Mouse (Mus musculus) left cerebral cortex, postnatal 25 days (tissue): Measurements from ENCODE around the gene Sgk1. TPM values are rescaled to one million over a fixed set of nuclear protein-coding genes. Genes with fewer than 3 reads are reported as not detected.
A peak's percentile ranks its signal among the peaks of the same experiment; 100 is the strongest.

ENCODE experiments used
- DNase-seq, 2 experiments: peaks; one replicate each; pipeline ENCODE4 v3.0.0; 2022; ENCODE audit warnings: low spot score in 2 of 2, mixed read lengths in 1 of 2
- intact Hi-C: fragments of 180-260 bp; cut with DNase I; formaldehyde crosslinking; loops from one replicate; pipeline ENCODE4 v1.15.1; 2025
- total RNA-seq, 2 experiments: library from RNA; stranded (reverse); gene quantifications; 2 replicates each; pipeline ENCODE4 v1.2.3; 2021

Sgk1 gene
- total RNA-seq, 2 experiments from 2014 or later, result 69.3 to 73.0 TPM

DNA sequence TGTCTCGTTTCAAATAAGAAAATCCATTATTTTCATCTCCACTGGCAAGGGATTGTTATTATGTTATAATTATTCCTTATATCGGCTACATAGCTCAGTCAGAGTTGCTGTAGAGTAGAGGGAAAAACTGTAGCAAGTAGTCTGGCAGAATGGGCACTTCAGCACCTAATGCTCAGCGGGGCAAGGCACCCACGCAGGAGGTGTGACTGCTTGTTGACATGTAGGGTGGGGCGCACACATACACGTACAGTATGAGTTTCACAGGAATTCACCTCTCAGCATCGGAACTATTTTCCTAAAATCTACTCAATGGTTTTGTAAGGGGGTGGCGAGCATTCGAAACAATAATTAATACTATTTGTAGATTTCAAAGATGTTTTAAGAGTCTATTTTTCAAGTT lies 28.4 kb downstream of the Sgk1 start:
- intact Hi-C loops, result no loop called here
- DNase-seq, result no peak

- intact Hi-C loops, result no loop called here
These were observed 29.4 kb downstream of the Sgk1 start for GRCm38 (mm10) chr10:21911303-21911947.

DNA sequence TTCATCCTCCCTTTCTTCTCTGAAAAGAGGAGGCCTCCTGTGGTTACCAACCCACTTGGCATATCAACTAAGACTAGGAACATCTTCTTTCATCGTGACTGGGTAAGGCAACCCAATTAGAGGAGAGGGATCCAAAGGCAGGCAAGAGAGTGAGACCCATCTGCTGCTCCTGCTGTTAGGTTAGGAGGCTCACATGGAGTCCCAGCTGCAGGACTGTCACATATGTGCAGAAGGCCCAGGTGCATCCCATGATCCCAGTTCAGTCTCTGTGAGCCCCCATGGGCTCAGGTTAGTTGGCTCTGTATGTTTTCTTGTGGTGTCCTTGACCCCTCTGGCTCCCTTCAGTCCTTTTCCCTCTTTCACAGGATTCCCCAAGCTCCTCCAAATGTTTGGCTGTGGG lies 32.8 kb downstream of the Sgk1 start:
- intact Hi-C loops, result no loop called here
- DNase-seq, result no peak

More at GRCm38 (mm10) chr10:21911303-21911947, 29.4 kb downstream of the Sgk1 start:
- DNase-seq, result no peak

GRCm38 (mm10) chr10:21916301-21917071 lies 34.5 kb downstream of the Sgk1 start:
- intact Hi-C loops, result no loop called here
- DNase-seq, result peak in 1 of 2 experiments; percentile 66

DNA sequence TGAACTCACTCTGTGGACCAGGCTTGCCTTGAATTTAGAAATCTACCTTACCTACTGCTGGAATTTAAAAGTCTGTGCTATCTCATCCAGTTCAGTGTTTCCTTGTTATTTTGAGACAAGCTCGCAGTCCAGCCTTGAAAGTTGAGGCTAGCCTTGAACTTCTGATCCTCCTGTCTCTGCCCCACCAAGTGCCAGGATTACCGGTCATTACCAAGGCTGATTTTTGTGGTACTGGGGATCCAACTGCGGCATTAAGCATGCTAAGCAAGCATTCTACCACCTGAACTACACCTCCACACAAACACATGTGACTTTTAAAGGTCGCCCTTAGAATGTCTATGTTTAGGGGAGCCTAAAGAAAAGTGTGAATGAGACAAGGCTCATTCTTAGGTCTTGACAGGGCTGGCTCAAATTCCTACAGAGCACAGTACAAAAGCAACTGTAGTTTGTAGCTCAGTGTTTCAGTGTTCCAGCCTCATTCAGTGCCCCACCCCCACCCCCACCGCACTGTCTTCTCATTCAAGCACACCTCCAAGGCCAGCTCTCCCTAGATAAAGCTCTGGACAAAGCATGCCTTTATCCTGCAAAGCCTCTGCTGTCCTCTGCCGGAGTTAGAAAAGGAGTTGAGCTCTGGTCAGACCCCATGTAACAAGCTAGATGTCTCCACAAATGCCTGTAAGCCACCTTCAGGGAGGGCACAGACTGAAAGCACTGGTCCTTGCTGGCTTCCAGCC lies 36.2 kb downstream of the Sgk1 start:
- intact Hi-C loops, result no loop called here

DNA sequence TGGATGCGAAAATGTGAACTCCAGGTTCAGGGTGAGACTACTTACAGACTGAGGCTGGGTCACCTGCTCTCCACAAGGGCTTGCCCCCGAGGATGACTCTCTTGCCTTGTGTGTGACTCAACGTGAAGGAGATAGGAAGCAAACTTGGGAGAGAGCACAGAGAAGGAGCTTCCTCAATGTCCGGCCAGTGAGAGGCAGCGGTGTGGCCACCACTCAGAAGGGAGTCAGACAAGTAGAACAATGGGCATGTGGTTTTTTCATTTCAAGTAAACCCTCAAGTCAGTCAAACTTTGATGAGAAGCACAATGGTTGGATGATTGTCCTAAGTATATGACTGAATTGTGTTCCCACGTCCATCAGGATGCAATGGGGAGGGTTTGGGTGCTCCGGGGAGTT lies 36.8 kb downstream of the Sgk1 start:
- intact Hi-C loops, result no loop called here
- no peak for DNase-seq

More for the DNA sequence above, 36.2 kb downstream of the Sgk1 start:
- DNase-seq, result no peak

DNA sequence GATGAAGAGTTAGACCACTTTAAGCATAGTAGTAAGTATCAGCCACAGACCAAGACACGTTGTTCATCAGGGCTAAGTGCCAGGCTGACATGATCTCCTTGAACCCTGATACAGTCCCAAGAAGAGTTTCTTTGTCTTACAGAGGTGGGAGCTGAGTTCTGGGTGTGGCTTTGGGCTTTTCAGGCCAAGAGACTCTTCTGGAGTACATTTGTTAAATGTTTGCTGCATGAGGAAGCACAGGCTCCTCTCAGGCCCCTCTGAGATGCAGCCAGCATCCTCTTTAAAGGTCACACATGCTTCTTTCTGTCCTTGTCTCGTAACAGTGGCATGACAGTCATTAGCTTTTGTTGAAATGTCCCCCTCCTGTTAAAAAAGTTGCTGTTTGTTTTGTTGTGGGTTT lies 38.6 kb downstream of the Sgk1 start:
- intact Hi-C loops, result loop anchor here (5.0 kb wide), 1 partner anchor 38 kb away; the partner anchor contains the start of gene Sgk1
- DNase-seq, result no peak

- no peak for DNase-seq
- intact Hi-C loops, result loop anchor here (5.0 kb wide), 1 partner anchor 41 kb away; the partner anchor contains the start of gene Sgk1
These were observed 40.8 kb downstream of the Sgk1 start for GRCm38 (mm10) chr10:21922716-21923350.

GRCm38 (mm10) chr10:21923495-21923952 lies 41.5 kb downstream of the Sgk1 start:
- intact Hi-C loops, result loop anchor here (5.0 kb wide), 1 partner anchor 41 kb away; the partner anchor contains the start of gene Sgk1
- DNase-seq, result peak; percentile 52 to 62

DNA sequence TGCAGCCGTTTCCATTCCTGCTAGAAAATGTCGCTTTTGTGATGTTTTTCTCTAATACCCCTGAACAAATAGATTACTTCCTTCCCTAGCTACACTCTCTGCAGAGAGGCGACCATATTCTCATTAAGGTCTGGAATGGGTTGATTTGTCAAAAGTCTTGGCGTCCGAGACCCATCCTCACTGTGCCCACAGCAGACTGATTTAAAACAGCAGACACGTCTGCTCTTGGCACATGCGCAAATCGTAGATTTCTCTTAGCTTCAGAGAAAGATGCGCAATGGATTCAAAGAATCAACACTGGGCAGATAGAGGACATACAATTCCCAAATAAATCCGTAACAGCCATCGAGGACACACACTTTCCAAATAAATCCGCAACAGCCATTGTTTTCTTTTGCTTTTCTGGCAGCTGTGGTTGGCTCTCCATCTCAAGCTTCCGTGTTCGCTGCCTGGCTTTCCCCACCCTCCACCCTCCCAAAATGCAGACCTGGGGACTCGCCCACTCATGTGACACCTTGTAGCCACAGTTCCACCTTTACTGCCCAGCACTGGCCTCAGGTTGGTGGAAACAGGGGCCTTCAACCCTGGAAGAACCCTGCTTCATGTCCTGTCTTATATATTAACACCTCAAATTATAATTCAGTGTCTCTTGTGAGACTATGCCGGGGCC lies 42.2 kb downstream of the Sgk1 start:
- DNase-seq, result peak; percentile 57 to 72
- intact Hi-C loops, result loop anchor here (5.0 kb wide), 1 partner anchor 42 kb away; the partner anchor contains the start of gene Sgk1

DNA sequence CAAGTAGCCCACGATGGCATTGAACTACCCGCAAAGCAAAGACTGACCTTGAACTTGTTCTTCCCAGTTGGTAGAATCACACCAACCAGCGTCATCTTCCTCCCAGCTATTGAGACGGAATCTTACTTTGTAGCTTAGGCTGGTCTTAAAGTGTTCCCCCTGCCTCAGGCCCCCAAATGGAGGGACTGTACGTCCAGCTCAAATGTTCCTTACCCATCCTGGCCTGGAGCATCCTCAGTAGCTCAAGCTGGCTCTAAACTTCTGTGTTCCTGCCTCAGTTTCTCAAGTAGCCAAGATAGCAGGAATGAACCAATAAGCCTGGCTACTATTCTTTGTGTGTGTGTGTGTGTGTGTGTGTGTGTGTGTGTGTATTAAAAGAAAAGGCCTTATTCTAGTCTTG lies 45.0 kb downstream of the Sgk1 start:
- no peak for DNase-seq
- intact Hi-C loops, result no loop called here

DNA sequence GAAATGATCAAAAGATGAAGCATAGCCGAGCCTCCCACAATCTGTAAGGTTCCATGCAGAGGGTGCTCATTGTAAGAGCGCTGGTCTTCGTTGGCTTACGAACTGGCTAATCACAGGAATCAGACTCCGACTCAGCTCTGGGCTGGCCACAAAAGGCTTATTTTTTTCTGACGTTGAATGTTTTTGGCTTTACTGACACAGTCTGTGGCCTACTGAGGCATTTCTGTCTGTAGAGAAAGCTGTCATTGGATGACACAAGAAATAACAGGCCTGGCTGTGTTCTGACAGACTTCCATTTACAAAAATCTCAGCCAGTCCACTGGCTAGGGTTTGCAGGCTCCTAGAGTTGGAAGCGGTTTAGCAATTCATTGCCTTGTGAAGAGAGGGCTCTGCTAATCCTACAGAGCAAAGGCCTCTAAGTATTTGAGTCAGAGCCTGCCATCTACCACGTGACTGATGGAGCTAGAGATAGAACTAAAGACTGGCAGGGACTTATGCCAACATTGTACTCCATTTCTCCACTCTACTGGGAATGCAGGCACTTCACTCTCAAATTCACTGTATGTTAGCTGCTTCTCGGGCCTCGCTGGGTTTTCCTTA lies 48.9 kb downstream of the Sgk1 start:
- intact Hi-C loops, result no loop called here
- DNase-seq, result no peak

- DNase-seq, result no peak
- intact Hi-C loops, result no loop called here
These were observed 50.8 kb downstream of the Sgk1 start for GRCm38 (mm10) chr10:21932791-21933190.

DNA sequence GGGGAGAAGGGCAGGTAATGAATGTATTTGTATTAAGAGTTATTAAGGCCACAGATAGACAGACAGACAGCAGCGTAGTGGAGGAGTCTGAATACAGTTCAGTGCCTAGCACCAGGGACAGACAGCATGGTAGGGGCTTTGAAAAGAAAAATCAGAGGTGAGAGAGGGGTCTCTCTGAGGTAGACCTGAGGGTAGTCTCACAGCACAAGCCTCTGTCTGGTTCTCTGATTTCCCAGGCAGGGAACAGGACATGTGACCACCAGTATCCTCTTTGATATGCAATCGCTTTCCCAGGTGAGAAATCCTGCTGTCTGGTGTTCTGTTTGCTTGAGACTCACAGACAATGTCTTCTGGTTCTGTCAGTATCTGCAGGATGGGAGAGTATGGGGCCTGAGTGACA lies 52.8 kb downstream of the Sgk1 start:
- intact Hi-C loops, result no loop called here
- DNase-seq, result no peak

GRCm38 (mm10) chr10:21936513-21937221 lies 54.7 kb downstream of the Sgk1 start:
- intact Hi-C loops, result no loop called here
- DNase-seq, result no peak

DNA sequence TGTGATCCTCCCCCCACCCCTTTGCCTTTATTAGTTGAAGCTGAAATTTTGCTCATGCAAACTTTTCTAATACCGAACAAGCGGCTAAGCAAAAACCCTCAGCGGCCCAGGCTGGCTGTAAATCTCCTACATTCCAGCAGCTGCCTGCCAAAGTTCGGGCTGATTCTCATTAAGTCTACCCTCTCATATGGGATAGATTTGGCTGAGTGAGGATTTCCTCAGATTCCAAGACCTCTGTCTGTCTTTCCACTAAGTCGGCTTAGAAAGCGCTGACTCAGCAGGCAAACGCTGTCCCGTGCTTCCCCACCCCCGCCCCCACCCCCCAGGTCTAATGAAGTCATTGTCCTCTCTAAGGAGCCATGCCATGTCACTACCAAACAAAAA lies 55.2 kb downstream of the Sgk1 start:
- intact Hi-C loops, result no loop called here
- DNase-seq, result no peak

DNA sequence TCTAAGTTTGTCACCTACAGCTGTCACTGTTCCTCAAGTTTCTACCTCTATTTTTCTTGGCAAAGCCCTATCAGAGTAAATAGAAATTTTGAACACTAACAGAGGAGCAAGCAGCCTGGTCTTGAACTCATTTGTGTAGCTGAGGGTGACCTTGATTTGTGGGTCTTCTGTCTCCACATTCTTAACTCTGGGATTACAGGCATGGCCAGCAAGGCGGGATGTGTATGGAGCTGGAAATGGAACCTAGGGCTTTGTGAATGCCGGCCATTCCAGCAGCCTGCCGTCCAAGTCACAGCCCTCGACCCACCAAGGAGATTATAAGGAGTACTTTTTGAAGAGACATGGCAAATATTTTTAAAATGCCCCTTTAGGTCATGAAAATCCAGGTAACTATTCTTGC lies 56.2 kb downstream of the Sgk1 start:
- DNase-seq, result no peak
- intact Hi-C loops, result no loop called here

- DNase-seq, result no peak
- intact Hi-C loops, result no loop called here
These were observed 59.3 kb downstream of the Sgk1 start for GRCm38 (mm10) chr10:21941235-21941634.
